Mouse (Mus musculus) thymus, postnatal 10 days (tissue): ENCODE data around the gene Rxylt1.

Experiments
- DNase-seq, 2 experiments: peaks; one replicate each; pipeline ENCODE4 v3.0.0; 2021; ENCODE audit warnings: low spot score in 2 of 2

Rxylt1 gene

DNA sequence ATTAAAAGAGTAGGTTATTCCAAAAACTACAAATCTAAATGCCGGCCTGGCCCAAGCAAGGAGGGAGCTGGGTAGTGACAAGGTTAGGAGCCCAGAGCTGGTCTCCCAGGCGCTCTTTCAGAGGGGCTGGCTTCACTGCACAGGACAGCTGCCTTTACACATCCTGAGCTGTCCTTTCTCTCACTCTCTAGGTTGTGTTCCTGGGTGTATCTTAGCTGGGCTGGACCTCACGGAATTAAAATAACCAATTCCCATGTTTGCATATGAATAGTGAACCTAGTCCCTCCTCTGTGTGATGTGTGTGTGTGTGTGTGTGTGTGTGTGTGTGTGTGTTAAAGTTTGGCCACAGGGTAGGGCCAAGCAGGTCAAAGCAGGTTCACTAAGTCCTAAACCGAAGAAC lies 52.2 kb downstream of the Rxylt1 start:
- no peak for DNase-seq

- peak; percentile 6 to 22 for DNase-seq
These were observed 56.8 kb downstream of the Rxylt1 start for GRCm38 (mm10) chr10:122040372-122040771.

- DNase-seq: no peak
These were observed 57.6 kb downstream of the Rxylt1 start for GRCm38 (mm10) chr10:122039566-122039965.

DNA sequence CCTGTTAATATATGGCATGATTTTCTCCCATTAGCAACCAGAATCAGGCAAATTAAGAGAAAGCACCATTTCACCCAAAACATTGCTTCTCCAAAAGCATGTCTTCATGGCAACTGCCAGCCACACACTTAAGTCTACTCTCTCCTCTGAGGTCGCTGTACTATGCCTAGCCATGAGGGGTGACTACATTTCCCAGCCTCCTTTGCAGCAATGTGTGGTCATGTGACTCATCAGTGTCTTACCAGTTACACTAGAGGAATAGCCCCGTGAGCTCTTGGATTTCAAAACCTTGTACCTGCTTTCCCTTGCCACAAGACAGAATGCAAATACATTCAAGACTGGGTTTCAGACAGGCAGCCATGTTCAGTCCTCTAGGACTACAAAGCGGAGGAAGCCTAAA lies 58.6 kb downstream of the Rxylt1 start:
- DNase-seq: no peak

GRCm38 (mm10) chr10:122033271-122033670 lies 63.9 kb downstream of the Rxylt1 start:
- DNase-seq: no peak

GRCm38 (mm10) chr10:122030420-122030819 lies 66.8 kb downstream of the Rxylt1 start:
- no peak for DNase-seq

DNA sequence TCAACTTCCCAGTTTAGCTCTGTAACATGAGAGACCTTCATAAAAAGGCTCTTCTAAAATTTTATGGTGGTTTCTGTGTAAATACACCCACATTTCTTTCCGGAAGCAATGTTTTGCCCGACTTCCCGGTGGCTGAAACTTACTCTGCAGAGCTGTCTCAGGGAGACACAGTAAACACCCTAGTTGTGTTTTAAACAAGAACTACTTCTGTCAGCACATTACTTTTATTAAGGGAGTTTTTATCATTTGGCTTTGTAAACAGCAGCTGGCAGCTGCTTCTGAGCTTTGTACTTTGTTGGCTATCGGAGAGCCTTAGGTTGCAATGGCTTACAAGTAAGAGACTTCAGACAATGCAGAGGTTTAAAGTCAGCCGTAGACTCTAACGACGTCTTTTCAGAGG lies 67.4 kb downstream of the Rxylt1 start:
- no peak for DNase-seq
